Mouse (Mus musculus): ENCODE measurements at regions not wholly inside any gene's neighbourhood (a gene's known extent, or its start where the extent isn't known, plus 50 kb on each side); places are given as distances from the start of the nearest gene placed in this dataset.

DNA sequence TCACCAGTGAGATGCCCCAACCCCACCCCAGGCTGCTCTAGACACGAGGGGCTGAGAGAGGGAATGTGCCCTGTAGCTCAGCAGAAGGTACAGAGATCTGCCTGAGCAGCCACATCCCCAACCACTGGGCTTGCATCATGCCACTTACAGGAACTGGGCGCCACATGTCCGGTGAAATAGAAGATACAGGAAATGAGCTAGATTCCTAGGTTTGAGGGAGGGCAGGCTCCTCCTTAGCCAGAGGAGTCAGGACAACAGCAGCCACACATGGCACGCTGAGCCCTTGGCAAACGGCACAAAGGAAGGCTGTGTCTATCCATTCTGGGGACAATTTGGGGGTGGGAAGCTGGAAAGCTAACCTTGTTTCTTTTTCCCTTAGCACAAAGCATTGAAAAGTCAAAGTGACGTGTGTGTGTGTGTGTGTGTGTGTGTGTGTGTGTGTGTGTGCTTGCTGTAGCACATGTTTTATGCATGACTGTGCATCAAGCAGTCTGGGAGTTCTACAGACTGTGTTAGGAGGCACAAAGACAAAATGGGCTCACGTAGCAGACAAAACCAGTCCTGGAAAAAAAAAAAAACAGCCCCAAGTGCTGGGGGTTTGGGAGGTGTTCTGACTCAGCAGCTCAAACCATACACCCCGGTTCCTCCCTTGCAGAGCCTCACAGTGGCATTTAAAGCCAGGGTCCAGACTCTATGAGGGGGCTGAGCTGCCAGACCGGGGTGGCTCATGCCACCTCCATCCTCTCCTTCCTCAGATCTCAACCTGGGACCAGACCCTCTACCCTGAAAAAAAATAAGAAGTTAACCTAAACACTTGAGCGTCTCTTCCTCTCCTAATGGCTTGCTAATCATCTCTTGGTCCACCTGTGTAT is 343.7 kb upstream of the Smim15 start:
- DNase-seq = no peak

DNA sequence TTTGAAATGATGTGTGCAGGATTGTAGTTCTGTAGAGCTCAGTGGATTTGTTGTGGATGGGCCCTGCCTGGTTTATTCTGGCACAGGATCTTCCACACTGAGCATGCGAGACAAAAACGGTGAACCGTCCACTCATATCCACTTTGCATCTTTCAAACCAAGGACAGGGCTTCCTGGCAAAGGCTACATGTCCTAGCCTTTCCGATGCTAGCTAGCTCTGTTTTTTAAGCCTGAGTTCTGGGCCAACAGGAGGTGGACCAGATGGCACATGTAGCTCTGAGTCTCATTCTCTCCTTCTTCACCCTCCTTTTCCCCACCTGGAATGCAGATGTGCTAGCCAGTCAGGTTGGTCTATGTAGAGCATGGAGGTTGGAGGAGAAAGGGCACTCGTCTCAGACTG is 345.0 kb upstream of the Smim15 start:
- no peak for DNase-seq

GRCm38 (mm10) chr13:107698345-107698744 is 345.9 kb upstream of the Smim15 start:
- no peak for DNase-seq

DNA sequence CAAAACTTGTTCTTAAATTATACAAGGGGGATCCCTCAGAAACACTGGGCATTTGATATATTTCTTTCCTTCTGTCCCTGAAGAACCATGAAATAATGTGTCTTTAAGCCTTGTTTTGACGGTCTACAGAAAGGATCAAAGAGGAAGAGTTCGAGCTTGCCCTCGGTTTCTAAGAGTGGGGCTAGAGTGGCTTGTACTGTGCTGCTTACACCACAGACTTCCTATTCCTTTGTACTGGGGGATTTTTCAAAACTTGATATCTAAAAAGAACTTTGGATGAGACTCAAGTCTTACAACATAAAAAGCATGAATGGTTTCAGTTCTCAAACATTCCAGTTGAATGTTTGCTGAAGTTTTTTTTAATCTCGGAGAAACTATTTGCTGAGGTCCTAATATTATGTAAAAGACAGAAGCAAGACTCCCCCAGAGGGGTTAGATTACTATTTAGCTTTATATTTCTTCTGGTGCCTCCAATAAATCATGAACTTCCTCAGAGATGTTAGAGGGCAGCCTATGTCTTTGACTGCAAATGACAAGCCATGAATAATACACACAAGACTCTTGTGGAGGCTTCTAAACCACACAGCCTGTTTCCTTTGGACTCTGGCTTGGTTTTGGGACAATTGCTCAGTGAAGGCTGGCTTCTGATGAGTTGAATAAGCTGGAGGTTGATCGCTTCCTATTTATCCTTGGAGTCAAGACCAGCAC is 352.0 kb upstream of the Smim15 start:
- no peak for DNase-seq

DNA sequence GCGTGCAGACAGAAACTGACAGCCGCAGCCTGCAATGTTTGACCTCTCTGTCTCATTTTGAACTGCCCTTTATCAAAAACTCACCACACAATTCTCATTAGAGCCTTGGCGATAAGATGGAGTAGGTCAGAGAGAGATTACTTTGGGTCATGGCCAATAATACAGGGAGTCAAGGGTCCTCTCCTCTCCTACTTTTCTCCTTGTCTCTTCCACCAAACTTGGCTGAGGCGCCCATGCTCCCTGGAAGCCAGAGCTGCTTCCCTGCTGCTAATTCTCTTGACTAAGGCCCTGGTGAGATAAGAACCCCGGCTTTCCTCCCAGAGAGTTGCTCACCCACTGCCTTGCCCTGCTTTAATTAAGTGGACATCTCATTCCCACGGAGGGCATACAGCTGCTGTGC is 355.3 kb upstream of the Smim15 start:
- no peak for DNase-seq

DNA sequence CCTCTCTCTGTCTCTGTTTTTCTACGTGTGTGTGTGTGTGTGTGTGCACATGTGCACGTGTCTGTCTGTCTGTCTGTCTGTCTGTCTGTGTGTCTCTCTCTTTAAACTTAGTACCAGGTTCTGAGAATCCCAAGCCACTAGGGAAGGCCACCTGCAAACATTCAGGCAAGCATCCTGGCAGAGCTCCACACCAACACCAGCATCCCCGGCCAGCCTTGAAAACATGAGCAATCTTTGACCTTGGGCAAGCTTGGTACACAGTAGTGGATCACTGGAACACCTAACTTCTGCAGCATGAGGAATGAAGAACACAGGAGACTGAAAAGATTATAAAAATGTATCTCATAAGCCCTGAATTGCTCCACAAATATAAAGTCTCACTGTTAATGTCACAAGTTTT is 359.0 kb upstream of the Smim15 start:
- DNase-seq = peak; percentile 61

GRCm38 (mm10) chr13:107683909-107684308 is 360.3 kb upstream of the Smim15 start:
- no peak for DNase-seq

DNA sequence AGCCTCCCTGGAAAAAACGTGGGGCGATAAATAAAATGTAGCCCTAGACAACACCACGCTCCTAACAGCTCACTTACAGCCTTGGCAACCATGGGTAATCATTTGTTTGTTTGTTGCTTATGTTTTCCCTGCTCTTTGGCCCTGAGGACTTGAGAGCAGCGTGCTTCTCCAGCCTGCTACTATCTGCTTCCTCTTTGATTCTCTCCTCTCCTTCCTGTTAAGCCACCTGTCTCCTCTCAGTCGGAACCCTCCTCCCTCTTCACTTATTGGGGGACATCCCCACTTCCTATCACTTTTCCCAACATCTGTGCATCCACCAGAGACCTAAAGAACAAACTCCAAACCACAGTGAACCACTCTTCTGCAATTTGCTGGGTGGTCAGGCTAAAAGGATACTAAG is 362.5 kb upstream of the Smim15 start:
- no peak for DNase-seq

- no peak for DNase-seq
Observed at GRCm38 (mm10) chr13:107678860-107679259, 365.4 kb upstream of the Smim15 start.

- no peak for DNase-seq
Observed at GRCm38 (mm10) chr13:107677091-107677470, 367.2 kb upstream of the Smim15 start.

DNA sequence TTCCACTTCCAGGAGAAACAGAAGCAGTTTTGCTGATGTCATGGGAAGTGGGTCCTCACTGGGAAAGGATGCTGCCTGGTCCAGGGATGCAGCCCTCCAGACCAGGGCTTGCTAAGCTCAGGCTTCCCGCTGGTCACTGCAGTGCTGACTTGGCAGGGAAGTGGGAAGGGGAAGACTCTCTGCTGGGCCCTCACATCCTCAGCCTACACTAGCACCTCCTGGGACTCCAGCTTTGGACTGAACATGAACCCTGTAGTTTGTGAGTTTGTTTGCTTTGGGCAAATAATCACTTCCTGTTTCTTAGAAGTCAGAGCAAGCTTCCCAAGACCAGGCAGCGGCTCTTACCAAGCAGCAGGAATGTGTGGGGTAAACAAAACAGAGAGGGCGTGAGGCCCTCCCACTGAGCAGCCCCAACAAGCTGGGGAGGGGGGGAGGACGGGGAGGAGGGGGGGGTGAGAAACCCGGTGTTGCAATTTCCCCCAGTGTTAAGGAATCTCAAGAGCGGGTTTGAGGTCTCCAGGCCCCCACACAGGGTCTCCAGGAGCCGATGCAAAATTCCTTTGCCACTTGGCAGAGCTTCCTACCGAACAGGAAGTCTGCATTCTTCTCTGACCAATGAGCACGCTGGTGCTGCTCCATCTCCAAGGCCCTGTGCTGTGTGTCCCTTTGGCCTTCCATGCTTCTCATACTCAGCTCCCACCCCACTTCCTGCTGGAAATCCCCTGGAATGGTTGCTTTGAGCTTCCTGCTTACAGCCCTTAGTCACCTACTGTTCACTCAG is 367.7 kb upstream of the Smim15 start:
- peak; percentile 38 for DNase-seq

GRCm38 (mm10) chr13:107672166-107672565 is 372.1 kb upstream of the Smim15 start:
- no peak for DNase-seq

DNA sequence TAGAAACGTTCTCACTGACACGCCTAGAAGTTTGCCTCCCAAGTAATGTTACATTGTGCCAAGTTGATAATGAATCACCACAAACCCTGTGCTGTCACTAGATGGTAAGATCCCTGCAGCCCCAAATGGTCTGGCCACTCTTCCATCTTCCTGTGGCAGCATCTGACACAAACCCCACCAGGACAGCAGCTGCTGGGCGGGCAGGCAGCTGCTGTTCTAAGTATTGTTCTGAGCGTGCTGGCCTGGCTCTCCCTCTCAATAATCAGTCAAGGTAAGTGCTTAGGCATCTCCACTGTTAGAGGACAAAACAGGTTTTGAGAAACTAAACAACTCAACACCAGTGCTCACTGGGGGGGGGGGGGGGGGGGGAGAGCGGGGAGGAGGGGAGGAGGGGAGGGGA is 375.7 kb upstream of the Smim15 start:
- DNase-seq = no peak

GRCm38 (mm10) chr13:107665775-107666174 is 378.5 kb upstream of the Smim15 start:
- DNase-seq = no peak

DNA sequence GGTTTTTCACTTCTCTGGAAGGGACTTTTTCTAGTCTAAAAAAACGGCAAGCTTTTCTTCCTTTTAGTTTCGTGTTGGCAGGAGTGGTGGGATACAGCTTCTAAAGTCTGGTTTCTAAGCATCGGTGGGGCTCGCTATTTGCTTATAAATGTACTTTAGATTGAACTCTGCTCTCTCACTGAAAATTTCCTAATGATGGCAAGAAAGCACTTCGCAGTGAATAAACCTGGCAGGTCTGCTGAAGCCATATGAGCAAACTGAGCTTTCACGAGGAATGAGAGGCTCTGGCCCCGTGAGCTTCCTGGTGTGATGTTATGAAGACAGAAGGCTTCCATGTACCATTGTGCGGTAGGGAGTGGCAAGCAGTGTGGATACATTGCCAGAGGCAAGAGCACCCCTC is 380.0 kb upstream of the Smim15 start:
- DNase-seq = no peak

GRCm38 (mm10) chr13:107663745-107664144 is 380.5 kb upstream of the Smim15 start:
- DNase-seq = no peak

- DNase-seq = no peak
Observed at GRCm38 (mm10) chr13:107661414-107661813, 382.8 kb upstream of the Smim15 start.

DNA sequence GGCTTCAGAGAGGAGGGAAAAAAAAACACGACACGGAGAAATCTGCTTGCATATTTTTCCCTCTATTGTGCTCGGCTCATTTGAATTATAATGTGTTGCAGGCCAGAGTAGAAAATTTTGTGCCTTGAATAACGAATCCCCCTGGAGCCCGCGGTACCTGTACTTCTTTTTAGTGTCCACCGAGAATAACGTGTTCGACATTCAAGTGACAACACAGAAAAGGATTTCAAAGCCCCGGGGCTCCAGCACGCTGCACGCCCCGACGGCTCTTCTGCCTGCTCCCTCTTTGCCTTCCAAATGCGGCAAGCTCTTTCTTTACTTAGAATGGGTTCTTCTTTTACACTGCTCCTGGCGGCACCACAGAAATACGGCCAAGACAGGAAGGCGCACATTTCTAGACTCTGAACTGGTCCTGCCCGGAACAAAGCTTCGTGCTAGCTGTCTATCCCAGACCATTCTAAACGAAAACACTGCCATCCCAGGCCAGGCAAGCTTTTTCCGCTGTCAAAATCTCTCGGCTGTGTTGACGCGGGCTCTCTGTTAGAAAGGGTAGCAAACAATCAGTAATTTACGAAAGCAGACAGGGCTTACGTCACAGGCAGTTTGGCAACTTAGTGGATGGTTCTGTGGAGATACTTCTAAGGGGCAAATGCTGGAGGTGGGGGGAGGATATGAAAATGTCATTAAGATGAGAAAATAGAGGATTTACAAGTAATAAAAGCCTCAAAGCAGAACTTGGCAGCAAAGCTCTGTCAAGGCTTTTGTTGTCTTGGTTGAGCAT is 398.2 kb upstream of the Smim15 start:
- DNase-seq = peak; percentile 54

DNA sequence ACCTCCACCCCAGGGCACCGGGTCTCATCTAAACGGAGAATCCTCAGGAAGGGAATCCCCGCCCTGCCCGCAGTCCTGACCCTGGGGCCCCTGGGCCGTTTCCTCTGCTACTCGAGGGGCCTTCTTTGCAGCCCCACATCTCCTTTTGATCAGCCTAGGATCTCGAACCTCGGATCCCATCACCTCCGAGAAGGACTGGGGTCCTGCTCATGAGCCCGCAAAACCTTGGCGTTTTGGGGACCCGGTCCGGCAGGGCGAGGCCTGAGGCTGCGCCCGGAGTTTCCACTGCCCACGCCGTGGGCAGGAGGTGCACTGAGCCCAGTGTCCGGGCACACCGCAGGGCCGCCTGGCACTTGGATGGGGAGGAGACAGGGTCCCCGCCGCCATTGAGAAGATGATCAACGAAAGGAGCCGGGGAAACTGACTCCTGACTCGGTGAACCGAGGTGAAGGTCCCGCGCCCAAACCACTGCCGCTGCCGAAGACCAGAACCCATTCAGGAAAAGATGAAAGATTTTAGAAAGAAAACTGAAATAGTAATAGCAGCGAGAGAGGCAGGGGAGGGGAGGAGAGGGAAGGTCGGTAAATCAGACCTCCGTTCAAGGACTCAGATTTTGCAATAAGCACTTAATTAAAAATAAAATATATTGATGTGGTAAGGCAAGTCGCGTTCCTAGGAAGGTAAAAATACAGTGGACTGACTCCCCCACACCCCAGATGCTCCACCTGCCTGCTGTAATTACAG is 399.0 kb upstream of the Smim15 start:
- peak; percentile 37 for DNase-seq

GRCm38 (mm10) chr13:107644705-107645104 is 399.5 kb upstream of the Smim15 start:
- DNase-seq = no peak

DNA sequence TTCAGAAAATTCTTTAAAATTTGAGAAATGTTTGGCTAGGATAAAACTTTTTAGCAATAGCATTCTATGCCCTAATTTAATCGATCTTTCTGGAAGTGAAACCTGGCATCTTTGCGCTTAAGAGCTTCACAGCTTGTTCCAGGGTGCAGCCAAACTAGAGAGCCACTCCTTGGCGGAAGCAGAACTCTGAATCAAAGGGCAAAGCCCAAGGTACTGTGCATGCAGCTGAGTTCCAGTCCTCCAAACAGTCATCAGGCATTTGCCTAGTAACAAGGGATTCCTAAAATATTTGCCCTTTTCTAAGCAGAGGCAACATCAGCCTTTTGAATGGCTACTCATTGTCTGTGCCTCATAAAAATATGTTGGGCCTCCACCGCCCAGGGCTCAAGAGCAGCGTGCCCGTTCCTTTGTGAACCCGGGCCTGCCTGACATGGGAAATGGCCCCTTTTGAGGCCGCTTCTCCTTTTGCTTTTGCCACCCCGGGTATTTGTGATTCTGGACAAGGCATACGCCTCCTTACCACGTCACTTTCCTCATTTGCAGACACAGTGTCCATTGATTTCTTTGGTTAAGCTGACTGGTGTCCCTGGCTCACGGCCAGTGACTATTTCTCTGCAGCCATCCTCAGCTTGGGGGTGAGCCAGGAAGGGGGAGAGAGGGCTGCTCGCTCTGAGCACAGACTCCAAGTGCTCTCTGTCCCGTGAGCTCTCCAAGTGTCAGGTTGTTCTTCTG is 402.2 kb upstream of the Smim15 start:
- DNase-seq = peak; percentile 43

Data from adrenal gland, postnatal 10 days (tissue).